Mouse (Mus musculus): ENCODE measurements around the gene Pla2g5. TPM values are rescaled to one million over a fixed set of nuclear protein-coding genes. Genes with fewer than 3 reads are reported as not detected.

Pla2g5 gene
- polyA plus RNA-seq (2012; rRNA removed; ENCODE audit: low replicate concordance) = 5.8 and 11.2 TPM in 2 replicates

GRCm38 (mm10) chr4:138863344-138863998, at the start of gene Pla2g5:
Pla2g5 (minus strand) TSS chr4:138863482.

GRCm38 (mm10) chr4:138877731-138878130, 14.4 kb upstream of the Pla2g5 start, which contains the start of gene Pla2g2e:
Pla2g2e (plus strand) TSS chr4:138877942.

DNA sequence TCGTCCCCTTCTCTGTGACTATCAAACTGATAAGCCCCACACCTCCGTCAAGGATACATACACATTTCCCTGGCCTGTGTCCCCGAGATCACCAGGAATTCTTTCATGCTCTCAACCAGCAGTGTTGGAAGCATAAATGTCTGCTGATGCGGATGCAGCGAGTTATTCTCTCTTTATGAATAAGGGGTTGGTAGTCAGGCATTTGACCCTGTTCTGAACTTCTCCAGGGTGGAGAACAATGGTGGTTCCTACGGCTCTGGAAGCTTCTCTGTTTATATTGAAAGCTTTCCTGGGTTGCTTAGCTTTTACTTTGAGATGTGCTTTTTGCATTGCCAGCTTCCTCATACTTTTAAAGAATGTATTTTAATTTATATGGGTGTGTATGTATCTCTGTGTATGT, 10.6 kb upstream of the Pla2g5 start, which contains the start of gene Gm13030:
Gene Gm13030 (minus strand): TSS at position 101 of the 400 bp plus-strand sequence.

DNA sequence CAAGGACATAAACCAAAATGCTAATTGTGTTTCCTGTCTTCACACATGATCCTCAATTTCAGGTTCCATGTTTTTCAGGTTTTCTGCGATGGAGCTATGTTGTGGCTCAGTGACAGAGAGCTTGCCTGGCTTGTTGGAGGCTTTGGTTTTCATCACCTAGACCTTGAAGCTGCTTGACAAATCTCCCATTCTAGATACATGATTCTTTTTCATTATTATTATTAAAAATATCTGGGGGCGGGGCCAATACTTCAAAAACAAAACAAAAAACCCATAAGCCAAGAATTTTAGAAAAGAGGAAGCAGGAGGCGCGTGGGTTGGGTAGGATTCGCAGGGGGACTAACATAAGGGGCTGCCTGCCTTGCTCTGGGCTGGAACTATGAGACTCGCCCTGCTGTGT, 87.8 kb downstream of the Pla2g5 start, which contains the start of gene Pla2g2d:
Gene Pla2g2d (plus strand): TSS at position 301 of the 400 bp plus-strand sequence.

DNA sequence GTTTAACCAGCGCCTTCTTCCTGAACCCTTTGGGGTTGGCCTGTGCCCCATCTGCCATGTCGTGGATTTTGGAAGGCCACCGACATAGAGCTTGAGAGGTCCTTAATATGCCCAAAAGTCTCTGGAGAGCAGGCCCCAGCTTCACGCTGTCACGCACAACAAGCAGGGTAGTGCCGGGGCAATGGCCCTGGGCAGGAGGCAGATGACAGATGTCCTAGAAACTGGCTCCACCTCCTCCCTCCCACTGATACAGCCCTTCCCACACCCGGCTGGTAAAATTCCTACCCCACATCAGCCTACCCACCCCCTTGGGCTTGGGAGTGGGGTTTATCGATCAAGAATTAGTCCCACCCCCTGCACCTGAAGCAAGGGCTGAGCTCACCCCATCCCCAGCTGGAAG, 105.9 kb downstream of the Pla2g5 start, which contains the start of gene Pla2g2f:
Gene Pla2g2f (minus strand): TSS at position 211 of the 400 bp plus-strand sequence.

Other genes with a start within 250 kb of the Pla2g5 start
- gene Vwa5b1, start 227.6 kb downstream of the Pla2g5 start, polyA plus RNA-seq (2012; rRNA removed; ENCODE audit: low replicate concordance) = not detected in 2 replicates
- gene Pla2g2c, start 138.7 kb downstream of the Pla2g5 start, polyA plus RNA-seq (2012; rRNA removed; ENCODE audit: low replicate concordance) = 0.12 TPM in 1 of 2 replicates, not detected in the other
- 0.27 and 2.8 TPM in 2 replicates for gene Ubxn10, start 126.3 kb downstream of the Pla2g5 start, polyA plus RNA-seq (2012; rRNA removed; ENCODE audit: low replicate concordance)
- not detected in 2 replicates for gene Pla2g2f, start 105.9 kb downstream of the Pla2g5 start, polyA plus RNA-seq (2012; rRNA removed; ENCODE audit: low replicate concordance)
- gene Pla2g2d, start 87.7 kb downstream of the Pla2g5 start, polyA plus RNA-seq (2012; rRNA removed; ENCODE audit: low replicate concordance) = 7.6 and 13.3 TPM in 2 replicates
- 0.51 TPM in 1 of 2 replicates, not detected in the other for gene Gm13030, start 10.5 kb upstream of the Pla2g5 start, polyA plus RNA-seq (2012; rRNA removed; ENCODE audit: low replicate concordance)
- 2.8 and 35.2 TPM in 2 replicates for gene Pla2g2e, start 14.5 kb upstream of the Pla2g5 start, polyA plus RNA-seq (2012; rRNA removed; ENCODE audit: low replicate concordance)
- 9.3 and 9.5 TPM in 2 replicates for gene Otud3, start 50.5 kb upstream of the Pla2g5 start, polyA plus RNA-seq (2012; rRNA removed; ENCODE audit: low replicate concordance)
- gene Rnf186, start 103.6 kb upstream of the Pla2g5 start, polyA plus RNA-seq (2012; rRNA removed; ENCODE audit: low replicate concordance) = 0.09 and 1.5 TPM in 2 replicates
- gene Tmco4, start 109.4 kb upstream of the Pla2g5 start, polyA plus RNA-seq (2012; rRNA removed; ENCODE audit: low replicate concordance) = 12.7 and 15.2 TPM in 2 replicates
- 0.09 and 0.46 TPM in 2 replicates for gene Htr6, start 212.1 kb upstream of the Pla2g5 start, polyA plus RNA-seq (2012; rRNA removed; ENCODE audit: low replicate concordance)
- gene Nbl1, start 229.5 kb upstream of the Pla2g5 start, polyA plus RNA-seq (2012; rRNA removed; ENCODE audit: low replicate concordance) = 127 and 651 TPM in 2 replicates

Measured in subcutaneous adipose tissue, adult 2 months (tissue).